ENCODE assay signal across 17 mouse cellular contexts in genomic region chr4:106825229-106825628, GRCm38 (mm10). TPM values are rescaled to one million over a fixed set of nuclear protein-coding genes. Genes with fewer than 3 reads are reported as not detected.
DNase-seq lines count a peak whose midpoint lies in the region; ATAC-seq and TF ChIP-seq lines count a peak whose summit lies in the region.
"Had no signal": no experiment of that assay in that cellular context is flagged by ENCODE, and none has a peak within 500 bp of the region (broad histone marks: within the 10 kb centered on the region; RNA-seq: fewer than 3 reads in every experiment).

No protein-coding gene starts in this region.

- TF ChIP-seq POLR2A in limb, embryonic 14.5 days (IDR thresholded peaks at IDR 0.05; ENCODE audit: borderline replicate concordance, extremely low read depth, insufficient read depth, insufficient read length) = no peak

- H3K4me2 ChIP-seq in hindbrain, embryonic 16.5 days (ENCODE audit: low read length) = no peak overlapping the region
- no peak overlapping the region for H3K4me2 ChIP-seq in embryonic facial prominence, embryonic 15.5 days (replicated peaks)
- H3K4me2 ChIP-seq in limb, embryonic 14.5 days (replicated peaks; ENCODE audit: low read depth, low read length, severe bottlenecking) = no peak overlapping the region
- H3K4me2 ChIP-seq: forebrain, embryonic 13.5 days; heart, embryonic 12.5 days; hindbrain, embryonic 12.5 days had no signal

- no peak for ATAC-seq in hindbrain, embryonic 16.5 days
- ATAC-seq in embryonic facial prominence, embryonic 15.5 days (ENCODE audit: insufficient number of reproducible peaks, low FRiP score, low TSS enrichment, low read depth) = 0 out of 2 replicates have a peak, but pooled peaks have one; percentile 20
- ATAC-seq in limb, embryonic 14.5 days (ENCODE audit: low FRiP score, low read depth) = no peak
- ATAC-seq: forebrain, embryonic 13.5 days; hindbrain, postnatal 0 days had no signal

- no peaks in the 10 kb centered on the region for H3K36me3 ChIP-seq in hindbrain, embryonic 16.5 days (ENCODE audit: control insufficient read depth, insufficient read depth, low read length)
- no peaks in the 10 kb centered on the region for H3K36me3 ChIP-seq in hindbrain, embryonic 10.5 days
- no peaks in the 10 kb centered on the region for H3K36me3 ChIP-seq in embryonic facial prominence, embryonic 15.5 days
- no peaks in the 10 kb centered on the region for H3K36me3 ChIP-seq in limb, embryonic 14.5 days (ENCODE audit: control insufficient read depth, insufficient read depth, low read length)
- H3K36me3 ChIP-seq: heart, embryonic 12.5 days; hindbrain, embryonic 12.5 days had no signal

- no peak overlapping the region for H3K27ac ChIP-seq in hindbrain, embryonic 16.5 days (ENCODE audit: low read depth, low read length)
- no peak overlapping the region for H3K27ac ChIP-seq in hindbrain, embryonic 10.5 days
- peak overlapping the region; percentile 72 for H3K27ac ChIP-seq in embryonic facial prominence, embryonic 15.5 days (replicated peaks)
- H3K27ac ChIP-seq in limb, embryonic 14.5 days (replicated peaks; ENCODE audit: low read depth, low read length) = 0 out of 2 replicates have a peak overlapping the region, but pooled peaks have one; percentile 28
- H3K27ac ChIP-seq: forebrain, embryonic 13.5 days; gastrocnemius, adult 2 months; hindbrain, embryonic 12.5 days; hindbrain, postnatal 0 days had no signal

- H3K9me3 ChIP-seq in hindbrain, embryonic 16.5 days (ENCODE audit: control insufficient read depth, low read length) = no peaks in the 10 kb centered on the region
- H3K9me3 ChIP-seq in hindbrain, embryonic 10.5 days = no peaks in the 10 kb centered on the region
- no peaks in the 10 kb centered on the region for H3K9me3 ChIP-seq in embryonic facial prominence, embryonic 15.5 days (replicated peaks)
- H3K9me3 ChIP-seq in limb, embryonic 14.5 days (ENCODE audit: control insufficient read depth, low read length) = no peaks in the 10 kb centered on the region
- H3K9me3 ChIP-seq: forebrain, embryonic 13.5 days; heart, embryonic 12.5 days; hindbrain, embryonic 12.5 days had no signal

- peaks cover 8% of the 10 kb centered on the region for H3K4me1 ChIP-seq in hindbrain, embryonic 16.5 days (ENCODE audit: control insufficient read depth, insufficient read depth, low read depth, low read length)
- peaks cover 24% of the 10 kb centered on the region for H3K4me1 ChIP-seq in hindbrain, embryonic 10.5 days (replicated peaks)
- peaks cover 52% of the 10 kb centered on the region for H3K4me1 ChIP-seq in embryonic facial prominence, embryonic 15.5 days
- peaks cover 43% of the 10 kb centered on the region for H3K4me1 ChIP-seq in limb, embryonic 14.5 days (ENCODE audit: control insufficient read depth, insufficient read depth, low read length)

- 0 out of 2 replicates have a peak overlapping the region, but pooled peaks have one; percentile 20 for H3K9ac ChIP-seq in hindbrain, embryonic 16.5 days (ENCODE audit: low read depth, low read length)
- H3K9ac ChIP-seq in embryonic facial prominence, embryonic 15.5 days = no peak overlapping the region
- H3K9ac ChIP-seq in limb, embryonic 14.5 days (ENCODE audit: low read depth, low read length, severe bottlenecking) = no peak overlapping the region
- H3K9ac ChIP-seq: forebrain, embryonic 13.5 days; heart, embryonic 12.5 days; hindbrain, embryonic 12.5 days had no signal

- no peaks in the 10 kb centered on the region for H3K27me3 ChIP-seq in hindbrain, embryonic 16.5 days (replicated peaks; ENCODE audit: control insufficient read depth, insufficient read depth, low read length)
- H3K27me3 ChIP-seq in hindbrain, embryonic 10.5 days (ENCODE audit: insufficient read depth, poor library complexity, severe bottlenecking) = peaks cover 50% of the 10 kb centered on the region
- H3K27me3 ChIP-seq in embryonic facial prominence, embryonic 15.5 days = no peaks in the 10 kb centered on the region
- no peaks in the 10 kb centered on the region for H3K27me3 ChIP-seq in limb, embryonic 14.5 days (ENCODE audit: control insufficient read depth, insufficient read depth, low read length)

- WGBS in hindbrain, embryonic 16.5 days = 75% methylated on average over 5 of the region's 5 CpGs
- 65% methylated on average over 5 of the region's 5 CpGs for WGBS in hindbrain, embryonic 10.5 days
- WGBS in embryonic facial prominence, embryonic 15.5 days = 23% methylated on average over 5 of the region's 5 CpGs
- WGBS in limb, embryonic 14.5 days = 39% methylated on average over 5 of the region's 5 CpGs

- no peak overlapping the region for H3K4me3 ChIP-seq in hindbrain, embryonic 16.5 days (ENCODE audit: low read length)
- H3K4me3 ChIP-seq in hindbrain, embryonic 10.5 days = no peak overlapping the region
- no peak overlapping the region for H3K4me3 ChIP-seq in embryonic facial prominence, embryonic 15.5 days (replicated peaks)
- no peak overlapping the region for H3K4me3 ChIP-seq in limb, embryonic 14.5 days (replicated peaks; ENCODE audit: low read length)
- H3K4me3 ChIP-seq: forebrain, embryonic 13.5 days; gastrocnemius, adult 2 months; heart, embryonic 12.5 days; hindbrain, embryonic 12.5 days had no signal

- DNase-seq in hindbrain, embryonic 10.5 days (ENCODE audit: low spot score) = no peak
- DNase-seq in limb, embryonic 14.5 days (ENCODE audit: low spot score) = no peak
- DNase-seq in adrenal gland, adult 2 months = no peak
- DNase-seq in MN1 (ENCODE audit: low spot score) = no peak
- DNase-seq in urinary bladder, postnatal 4 days (ENCODE audit: low spot score in 2 of 2) = no peak
- DNase-seq: adrenal gland, postnatal 10 days; cerebellum, adult 11-12 months; cerebellum, adult 9-10 months; cerebellum, postnatal 25 days; gastrocnemius, adult 2 months; gastrocnemius, postnatal 25 days had no signal

RNA-seq across cellular contexts. Expression of gene Acot11, which starts 20.4 kb away (rescaled TPM):
- 2.7 and 3.2 TPM in 2 replicates for polyA plus RNA-seq in hindbrain, embryonic 16.5 days (2015; fragmentation: Nextera tagmentation; extraction: Ambion mirVana)
- polyA plus RNA-seq in hindbrain, embryonic 10.5 days (2016; fragmentation: Nextera tagmentation; extraction: Ambion mirVana) = 1.8 and 2.2 TPM in 2 replicates
- polyA plus RNA-seq in embryonic facial prominence, embryonic 15.5 days (2015; fragmentation: Nextera tagmentation; extraction: Ambion mirVana) = 3.0 and 4.1 TPM in 2 replicates
- polyA plus RNA-seq in limb, embryonic 14.5 days (2012; rRNA removed) = 6.1 and 6.7 TPM in 2 replicates
- 3.7 and 4.3 TPM in 2 replicates for polyA plus RNA-seq in limb, embryonic 14.5 days (2014; fragmentation: Nextera tagmentation; extraction: Ambion mirVana)
- 10 to 100 TPM; 46.7 to 84.2 TPM for total RNA-seq in adrenal gland, adult 2 months (2021)
- 21.2 and 23.2 TPM in 2 replicates for polyA plus RNA-seq in adrenal gland, adult 2 months (2012; rRNA removed)

Comparison
In these comparisons a context has a peak if more than half of its experiments do, and no peak if none do; other contexts are left out.
1. H3K27ac ChIP-seq: peak in embryonic facial prominence, embryonic 15.5 days (single experiment) and limb, embryonic 14.5 days (single experiment); none in hindbrain, embryonic 16.5 days (single experiment) and hindbrain, embryonic 10.5 days (single experiment).